Mouse (Mus musculus) inflammation-experienced regulatory T-cells, adult 6 months (primary cell): Measurements from ENCODE around the gene Acap1. TPM values are rescaled to one million over a fixed set of nuclear protein-coding genes. Genes with fewer than 3 reads are reported as not detected.

ENCODE experiments used
- ATAC-seq: one replicate; pipeline ENCODE4 v1.8.0; 2017
- polyA plus RNA-seq, 3 experiments: library from polyadenylated mRNA; unstranded; fragments of 100-300 nt; shearing (Covaris generic); gene quantifications; one replicate each; pipeline ENCODE4 v1.2.1; 2017

The Acap1 gene
- polyA plus RNA-seq, 3 experiments from 2014 or later: 229 to 289 (median 266) TPM

GRCm38 (mm10) chr11:69835966-69836335, 59.4 kb downstream of the Acap1 start:
- ATAC-seq: no peak

DNA sequence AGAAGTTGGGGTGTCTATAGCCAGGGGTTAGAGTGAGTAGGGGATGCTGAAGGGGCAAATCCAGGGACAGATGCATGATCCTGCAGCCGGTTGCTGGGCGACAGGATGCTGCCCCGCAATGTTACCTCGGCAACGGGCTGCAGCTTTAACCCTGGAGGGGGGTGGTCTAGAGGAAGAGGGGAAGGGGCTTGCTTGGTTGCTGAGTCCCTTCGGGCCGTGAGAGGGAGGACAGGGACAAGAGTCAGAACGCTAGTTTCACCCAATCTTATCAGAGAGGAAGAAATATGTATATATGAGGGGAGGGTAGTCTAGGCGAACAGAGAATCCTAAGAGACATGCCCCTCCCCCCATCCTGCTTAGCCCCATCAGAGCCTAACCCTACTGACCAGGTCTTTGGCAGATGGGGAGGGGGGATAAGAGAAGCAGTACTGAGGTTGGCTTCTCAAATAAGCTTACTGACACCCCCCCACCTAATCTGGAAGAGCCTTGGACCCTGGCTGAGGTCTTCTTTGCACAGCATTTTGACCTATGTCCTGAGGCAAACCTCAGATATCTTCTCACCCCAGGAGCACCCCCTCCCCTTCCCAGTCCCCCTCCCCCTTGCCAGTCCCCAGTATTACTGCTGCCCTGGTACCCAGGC, 59.9 kb downstream of the Acap1 start:
- ATAC-seq: no peak

- no peak for ATAC-seq
Observed at GRCm38 (mm10) chr11:69834001-69834549, 61.3 kb downstream of the Acap1 start.

GRCm38 (mm10) chr11:69833554-69833953, 61.8 kb downstream of the Acap1 start:
- no peak for ATAC-seq

Other genes with a start within 250 kb of the Acap1 start
- not detected for gene Sox15, start 240.2 kb downstream of the Acap1 start, polyA plus RNA-seq
- gene Mpdu1, start 232.9 kb downstream of the Acap1 start, polyA plus RNA-seq: 10 to 100 TPM; 30.3 to 55.1 (median 52.5) TPM
- gene Cd68, start 229.4 kb downstream of the Acap1 start, polyA plus RNA-seq: 10 to 100 TPM in 1 of 3 experiments, 1 to 10 TPM in 2; 3.8 to 21.2 (median 4.5) TPM
- 100 to 1,000 TPM; 156 to 375 (median 178) TPM for gene Eif4a1, start 223.1 kb downstream of the Acap1 start, polyA plus RNA-seq
- gene Senp3, start 213.5 kb downstream of the Acap1 start, polyA plus RNA-seq: 10 to 100 TPM; 21.8 to 38.0 (median 32.0) TPM
- gene Tnfsf13, start 209.8 kb downstream of the Acap1 start, polyA plus RNA-seq: not detected
- not detected for gene Tnfsf12, start 199.7 kb downstream of the Acap1 start, polyA plus RNA-seq
- gene Tnfsfm13, start 199.4 kb downstream of the Acap1 start, polyA plus RNA-seq: not detected
- 10 to 100 TPM; 27.3 to 28.4 (median 27.7) TPM for gene Polr2a, start 136.9 kb downstream of the Acap1 start, polyA plus RNA-seq
- not detected for gene Slc35g3, start 133.6 kb downstream of the Acap1 start, polyA plus RNA-seq
- gene Zbtb4, start 129.6 kb downstream of the Acap1 start, polyA plus RNA-seq: 10 to 100 TPM in 2 of 3 experiments, 1 to 10 TPM in 1; 4.3 to 13.9 (median 11.8) TPM
- 1 to 10 TPM; 1.7 to 2.5 (median 1.8) TPM for gene Chrnb1, start 99.6 kb downstream of the Acap1 start, polyA plus RNA-seq
- not detected for gene Fgf11, start 93.7 kb downstream of the Acap1 start, polyA plus RNA-seq
- gene Tmem102, start 89.9 kb downstream of the Acap1 start, polyA plus RNA-seq: not detected
- not detected for gene Gm39566, start 80.2 kb downstream of the Acap1 start, polyA plus RNA-seq
- not detected for gene Spem2, start 77.1 kb downstream of the Acap1 start, polyA plus RNA-seq
- not detected for gene Spem1, start 73.4 kb downstream of the Acap1 start, polyA plus RNA-seq
- gene Nlgn2, start 57.8 kb downstream of the Acap1 start, polyA plus RNA-seq: 1 to 10 TPM in 2 of 3 experiments, under 1 TPM in 1; 0.60 to 2.5 (median 1.2) TPM
- 100 to 1,000 TPM; 124 to 157 (median 131) TPM for gene Tmem256, start 57.0 kb downstream of the Acap1 start, polyA plus RNA-seq
- 10 to 100 TPM in 2 of 3 experiments, 1 to 10 TPM in 1; 7.3 to 20.2 (median 17.7) TPM for gene Plscr3, start 49.2 kb downstream of the Acap1 start, polyA plus RNA-seq
- gene Tnk1, start 36.8 kb downstream of the Acap1 start, polyA plus RNA-seq: under 1 TPM in 1 of 3 experiments, not detected in 2; 0.19 TPM
- gene Tmem95, start 17.5 kb downstream of the Acap1 start, polyA plus RNA-seq: not detected
- gene Kctd11, start 14.1 kb downstream of the Acap1 start, polyA plus RNA-seq: 1 to 10 TPM in 1 of 3 experiments, under 1 TPM in 2; 0.58 to 1.5 (median 0.59) TPM
- under 1 TPM; 0.39 to 0.98 (median 0.63) TPM for gene 2810408A11Rik, start 5.4 kb upstream of the Acap1 start, polyA plus RNA-seq
- 1 to 10 TPM; 5.2 to 9.6 (median 9.0) TPM for gene Neurl4, start 5.5 kb upstream of the Acap1 start, polyA plus RNA-seq
- 100 to 1,000 TPM in 2 of 3 experiments, 10 to 100 TPM in 1; 91.9 to 128 (median 122) TPM for gene Gps2, start 18.3 kb upstream of the Acap1 start, polyA plus RNA-seq
- 1,000 to 10,000 TPM; 1,103 to 1,192 (median 1,160) TPM for gene Eif5a, start 26.4 kb upstream of the Acap1 start, polyA plus RNA-seq
- not detected for gene Ybx2, start 40.3 kb upstream of the Acap1 start, polyA plus RNA-seq
- not detected for gene Slc2a4, start 52.6 kb upstream of the Acap1 start, polyA plus RNA-seq
- gene Cldn7, start 69.2 kb upstream of the Acap1 start, polyA plus RNA-seq: 1 to 10 TPM in 1 of 3 experiments, not detected in 2; 1.1 TPM
- gene Ctdnep1, start 85.6 kb upstream of the Acap1 start, polyA plus RNA-seq: 10 to 100 TPM; 25.8 to 35.6 (median 29.3) TPM
- 10 to 100 TPM; 61.5 to 78.3 (median 68.5) TPM for gene Elp5, start 87.0 kb upstream of the Acap1 start, polyA plus RNA-seq
- gene Gabarap, start 95.6 kb upstream of the Acap1 start, polyA plus RNA-seq: 100 to 1,000 TPM; 352 to 384 (median 366) TPM
- gene Phf23, start 100.2 kb upstream of the Acap1 start, polyA plus RNA-seq: 10 to 100 TPM; 32.7 to 38.3 (median 36.0) TPM
- 1 to 10 TPM; 2.5 to 5.0 (median 4.9) TPM for gene Dvl2, start 105.1 kb upstream of the Acap1 start, polyA plus RNA-seq
- 100 to 1,000 TPM; 110 to 132 (median 128) TPM for gene Acadvl, start 119.9 kb upstream of the Acap1 start, polyA plus RNA-seq
- 10 to 100 TPM in 2 of 3 experiments, 1 to 10 TPM in 1; 7.1 to 14.6 (median 11.2) TPM for gene Dlg4, start 121.4 kb upstream of the Acap1 start, polyA plus RNA-seq
- not detected for gene Asgr1, start 158.5 kb upstream of the Acap1 start, polyA plus RNA-seq
- gene Asgr2, start 197.1 kb upstream of the Acap1 start, polyA plus RNA-seq: not detected
- not detected for gene Mgl2, start 234.8 kb upstream of the Acap1 start, polyA plus RNA-seq